Mouse (Mus musculus) heart, postnatal 0 days (tissue): ENCODE measurements around the gene Mettl26. TPM values are rescaled to one million over a fixed set of nuclear protein-coding genes. Genes with fewer than 3 reads are reported as not detected.

Experiments used
- ATAC-seq: fragments of 200-750 bp; cut with Nextera tagmentation; 2 replicates; pipeline ENCODE4 v1.8.0; 2017; ENCODE audit warnings: low read depth, moderate number of reproducible peaks, moderate library complexity; ENCODE audit not compliant: insufficient read depth
- DNase-seq: peaks from one replicate; pipeline ENCODE4 v3.0.0-alpha.2; 2016; ENCODE audit warnings: low spot score
- H3K27ac ChIP-seq: fragments of 300-500 bp; sonication (generic); 2 replicates; pipeline ENCODE4 v1.5.1; 2014; ENCODE audit warnings: low read depth, mild to moderate bottlenecking
- H3K27me3 ChIP-seq: fragments of 300-500 bp; sonication (generic); 2 replicates; pipeline ENCODE4 v1.6.1; 2014; ENCODE audit warnings: low read length, mixed read lengths; ENCODE audit not compliant: control insufficient read depth, insufficient read depth
- H3K36me3 ChIP-seq: fragments of 300-500 bp; sonication (generic); replicated peaks from 2 replicates; pipeline ENCODE4 v1.6.1; 2014; ENCODE audit warnings: low read length, mixed read lengths; ENCODE audit not compliant: control insufficient read depth, insufficient read depth
- H3K4me1 ChIP-seq: fragments of 300-500 bp; sonication (generic); 2 replicates; pipeline ENCODE4 v1.6.1; 2014; ENCODE audit warnings: antibody characterized with exemption; ENCODE audit not compliant: control insufficient read depth, insufficient read depth
- H3K4me2 ChIP-seq: fragments of 300-500 bp; sonication (generic); 2 replicates; pipeline ENCODE4 v1.6.1; 2014; ENCODE audit warnings: low read depth, mild to moderate bottlenecking, low read length, moderate library complexity
- H3K4me3 ChIP-seq: fragments of 300-500 bp; sonication (generic); 2 replicates; pipeline ENCODE4 v1.5.1; 2014; ENCODE audit warnings: low read depth, low read length
- H3K9ac ChIP-seq: fragments of 300-500 bp; sonication (generic); replicated peaks from 2 replicates; pipeline ENCODE4 v1.6.1; 2014; ENCODE audit warnings: low read depth, low read length, mixed read lengths
- H3K9me3 ChIP-seq: fragments of 300-500 bp; sonication (generic); replicated peaks from 2 replicates; pipeline ENCODE4 v1.6.1; 2016; ENCODE audit warnings: low read length; ENCODE audit not compliant: control insufficient read depth
- CTCF ChIP-seq: IDR thresholded peaks from 2 replicates; pipeline ENCODE4 v1.5.1; 2016; ENCODE audit warnings: antibody characterized with exemption, control low read depth, low read depth
- EP300 ChIP-seq: IDR thresholded peaks from 2 replicates; pipeline ENCODE4 v1.6.1; 2016; ENCODE audit warnings: antibody characterized with exemption, low read depth
- whole genome bisulfite sequencing: fragments of 180-500 bp; shearing (Covaris S2); extraction: QIAGEN DNeasy Blood & Tissue Kit; methylation state at CpG from one replicate; pipeline ENCODE4 v1.1.7; 2014; 5-methylcytosine and 5-hydroxymethylcytosine counted together
- polyA plus RNA-seq: library from polyadenylated mRNA; unstranded; fragments of >200 nt; fragmentation: Nextera tagmentation; extraction: Ambion mirVana; gene quantifications from 2 replicates; pipeline ENCODE4 v1.2.1, GENCODE M21; 2015
- total RNA-seq: library from RNA; depleted of rRNA; stranded (reverse); fragments of >200 nt; gene quantifications from 2 replicates; pipeline ENCODE4 v1.2.3, GENCODE M21; 2014; ENCODE audit warnings: low replicate concordance

Mettl26 gene
- total and polyA plus RNA-seq, 2 experiments from 2014 or later = 27.8 to 28.1 TPM

- DNase-seq (no peak), ATAC-seq (no peak)
- TF ChIP-seq CTCF (no peak), EP300 (no peak)
- peaks cover 25% of the 10 kb centered on the region for H3K36me3 ChIP-seq
- no peak overlapping the region for H3K4me2 ChIP-seq
- H3K9me3 ChIP-seq = no peaks in the 10 kb centered on the region
- H3K4me1 ChIP-seq = no peaks in the 10 kb centered on the region
- H3K27ac ChIP-seq = no peak overlapping the region
- H3K4me3 ChIP-seq = no peak overlapping the region
- WGBS = 66% methylated on average over 4 of the region's 4 CpGs
- H3K9ac ChIP-seq = no peak overlapping the region
- no peaks in the 10 kb centered on the region for H3K27me3 ChIP-seq
Observed at GRCm38 (mm10) chr17:25881691-25882090, 6.8 kb downstream of the Mettl26 start.

GRCm38 (mm10) chr17:25882306-25882705 is 7.4 kb downstream of the Mettl26 start:
- H3K27me3 ChIP-seq = no peaks in the 10 kb centered on the region
- no peaks in the 10 kb centered on the region for H3K4me1 ChIP-seq
- DNase-seq = no peak
- no peak overlapping the region for H3K4me3 ChIP-seq
- H3K4me2 ChIP-seq = no peak overlapping the region
- TF ChIP-seq EP300 (no peak), CTCF (no peak)
- no peak overlapping the region for H3K27ac ChIP-seq
- 53% methylated on average over 5 of the region's 5 CpGs for WGBS
- no peaks in the 10 kb centered on the region for H3K9me3 ChIP-seq
- H3K36me3 ChIP-seq = peaks cover 25% of the 10 kb centered on the region
- H3K9ac ChIP-seq = no peak overlapping the region
- ATAC-seq = 0 out of 2 replicates have a peak, but pooled peaks have one; percentile 6

GRCm38 (mm10) chr17:25883268-25883667 is 8.4 kb downstream of the Mettl26 start:
- DNase-seq = no peak
- no peaks in the 10 kb centered on the region for H3K4me1 ChIP-seq
- no peaks in the 10 kb centered on the region for H3K27me3 ChIP-seq
- 91% methylated on average over 8 of the region's 8 CpGs for WGBS
- no peaks in the 10 kb centered on the region for H3K9me3 ChIP-seq
- no peak overlapping the region for H3K4me2 ChIP-seq
- no peak overlapping the region for H3K4me3 ChIP-seq
- no peak overlapping the region for H3K27ac ChIP-seq
- peaks cover 28% of the 10 kb centered on the region for H3K36me3 ChIP-seq
- H3K9ac ChIP-seq = no peak overlapping the region
- TF ChIP-seq CTCF (no peak), EP300 (no peak)
- ATAC-seq = no peak

DNA sequence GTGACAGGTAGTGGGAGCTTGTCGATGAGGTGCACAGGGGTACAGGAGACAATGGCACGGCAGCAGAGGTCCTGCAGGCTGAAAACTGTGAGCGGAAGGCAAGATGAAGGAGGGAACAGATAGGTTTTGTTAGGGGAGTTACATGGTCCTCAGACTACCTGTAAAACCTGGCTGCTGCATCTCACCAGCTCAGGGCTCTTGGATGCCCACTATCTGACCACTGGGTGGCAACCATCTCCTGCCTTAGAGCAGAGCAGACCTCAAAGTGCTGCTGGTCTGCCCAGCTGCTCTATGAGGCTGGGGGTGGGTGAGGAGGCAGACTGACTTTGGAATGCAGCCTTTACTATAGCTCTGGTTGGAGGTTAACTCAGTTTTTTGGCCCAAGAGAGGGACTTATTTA is 8.9 kb downstream of the Mettl26 start:
- Histone ChIP-seq H3K27me3 (no peaks in the 10 kb centered on the region), H3K4me1 (no peaks in the 10 kb centered on the region), H3K9me3 (no peaks in the 10 kb centered on the region), H3K4me2 (no peak overlapping the region), H3K4me3 (no peak overlapping the region), H3K27ac (no peak overlapping the region), H3K36me3 (peaks cover 28% of the 10 kb centered on the region), H3K9ac (no peak overlapping the region)
- ATAC-seq (no peak), DNase-seq (no peak)
- 98% methylated on average over 3 of the region's 3 CpGs for WGBS
- TF ChIP-seq EP300 (no peak), CTCF (0 out of 2 replicates have a peak, but pooled peaks have one; percentile 1)

DNA sequence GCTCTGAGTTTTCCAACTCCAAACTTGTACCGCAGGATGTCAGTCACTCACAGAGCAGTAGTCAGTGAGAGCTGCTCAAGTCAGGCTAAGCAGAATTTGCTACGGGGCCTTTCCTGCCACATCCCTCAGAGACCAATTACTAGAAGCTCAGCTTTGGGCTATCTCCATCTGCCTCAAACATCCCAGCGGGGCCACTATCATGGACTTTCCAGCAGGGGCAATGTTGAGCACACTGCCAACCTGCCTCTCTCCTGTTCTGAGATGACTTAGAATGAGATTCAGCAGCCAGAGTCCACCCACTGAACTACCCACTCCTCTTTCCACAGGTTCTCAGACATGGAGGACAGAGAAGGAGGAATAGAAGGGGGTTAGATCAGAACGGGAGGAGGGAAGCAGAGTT is 10.8 kb downstream of the Mettl26 start:
- 73% methylated on average over 4 of the region's 4 CpGs for WGBS
- ATAC-seq (no peak), DNase-seq (no peak)
- Histone ChIP-seq H3K9me3 (no peaks in the 10 kb centered on the region), H3K36me3 (peaks cover 38% of the 10 kb centered on the region), H3K27ac (no peak overlapping the region), H3K27me3 (no peaks in the 10 kb centered on the region), H3K4me3 (no peak overlapping the region), H3K4me1 (no peaks in the 10 kb centered on the region), H3K4me2 (no peak overlapping the region), H3K9ac (no peak overlapping the region)
- TF ChIP-seq CTCF = peak; percentile 30
- no peak for TF ChIP-seq EP300

DNA sequence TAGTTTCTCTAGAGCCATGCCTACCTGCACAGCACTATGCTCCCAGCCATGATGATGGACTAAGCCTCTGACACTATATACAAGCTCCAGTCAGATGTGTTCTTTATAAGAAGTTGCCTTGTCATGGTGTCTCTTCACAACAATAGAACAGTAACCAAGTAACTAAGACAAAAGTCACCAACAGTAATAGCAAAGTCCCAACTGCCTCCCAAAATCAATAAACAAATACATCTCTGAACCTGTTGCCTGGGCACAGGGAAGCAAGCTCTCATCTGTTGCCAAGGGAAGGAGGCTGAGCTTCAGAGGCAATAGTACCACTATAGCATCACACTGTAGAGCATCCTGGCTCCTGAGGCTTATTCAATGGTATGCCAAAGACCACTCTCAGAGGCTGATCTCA is 11.9 kb downstream of the Mettl26 start:
- H3K36me3 ChIP-seq = peaks cover 34% of the 10 kb centered on the region
- no peak for DNase-seq
- ATAC-seq = no peak

More for the DNA sequence above, 11.9 kb downstream of the Mettl26 start:
- H3K4me1 ChIP-seq = no peaks in the 10 kb centered on the region
- no peak overlapping the region for H3K9ac ChIP-seq
- no peak overlapping the region for H3K27ac ChIP-seq
- H3K4me3 ChIP-seq = no peak overlapping the region
- H3K4me2 ChIP-seq = no peak overlapping the region
- no peaks in the 10 kb centered on the region for H3K27me3 ChIP-seq
- H3K9me3 ChIP-seq = no peaks in the 10 kb centered on the region
- TF ChIP-seq EP300 (no peak), CTCF (no peak)
